Mouse (Mus musculus): Measurements from ENCODE around the gene Clasp2. TPM values are rescaled to one million over a fixed set of nuclear protein-coding genes. Genes with fewer than 3 reads are reported as not detected.
A peak's percentile ranks its signal among the peaks of the same experiment; 100 is the strongest.
"Not testable (repeated sequence)": the region's sequence is repeated elsewhere in the genome, so short reads cannot be mapped to it uniquely, and the experiment has no call there.

Clasp2 gene
- polyA plus RNA-seq, 1 experiment = 0.19 TPM

GRCm38 (mm10) chr9:113724646-113725045, 16.6 kb upstream of the Clasp2 start:
- Histone ChIP-seq H3K9me3 (ENCODE audit: control insufficient read depth, low read length) (no peaks in the 10 kb centered on the region), H3K4me1 (ENCODE audit: control insufficient read depth) (peaks cover 2% of the 10 kb centered on the region; the same call in 1 of the 2 replicates), H3K27me3 (ENCODE audit: control insufficient read depth) (no peaks in the 10 kb centered on the region), H3K36me3 (ENCODE audit: control insufficient read depth) (no peaks in the 10 kb centered on the region), H3K4me3 (replicated peaks) (no peak overlapping the region)
- TF ChIP-seq TAL1 (IDR thresholded peaks at IDR 0.05; ENCODE audit: low read length) (no peak), GATA1 (IDR thresholded peaks at IDR 0.05; ENCODE audit: low read length) (no peak)

- H3K9me3 ChIP-seq (ENCODE audit: control insufficient read depth, low read length); H3K27me3 ChIP-seq (ENCODE audit: control insufficient read depth); H3K4me1 ChIP-seq (ENCODE audit: control insufficient read depth); H3K4me3 ChIP-seq (replicated peaks); H3K36me3 ChIP-seq (ENCODE audit: control insufficient read depth): not testable (repeated sequence)
Measured at GRCm38 (mm10) chr9:113725609-113726008, 15.7 kb upstream of the Clasp2 start.

GRCm38 (mm10) chr9:113726131-113726530, 15.1 kb upstream of the Clasp2 start:
- H3K4me3 ChIP-seq (replicated peaks) = no peak overlapping the region
- H3K4me1 ChIP-seq (ENCODE audit: control insufficient read depth) = peaks cover 2% of the 10 kb centered on the region; the same call in 1 of the 2 replicates
- no peak for TF ChIP-seq TAL1 (IDR thresholded peaks at IDR 0.05; ENCODE audit: low read length)
- no peak for TF ChIP-seq GATA1 (IDR thresholded peaks at IDR 0.05; ENCODE audit: low read length)
- H3K27me3 ChIP-seq (ENCODE audit: control insufficient read depth) = no peaks in the 10 kb centered on the region; the same call in 1 of the 2 replicates
- no peaks in the 10 kb centered on the region for H3K9me3 ChIP-seq (ENCODE audit: control insufficient read depth, low read length)
- H3K36me3 ChIP-seq (ENCODE audit: control insufficient read depth) = no peaks in the 10 kb centered on the region

GRCm38 (mm10) chr9:113726991-113727680, 14.1 kb upstream of the Clasp2 start:
- Histone ChIP-seq H3K27me3 (ENCODE audit: control insufficient read depth) (no peaks in the 10 kb centered on the region; the same call in 1 of the 2 replicates), H3K36me3 (ENCODE audit: control insufficient read depth) (no peaks in the 10 kb centered on the region), H3K4me3 (replicated peaks) (no peak overlapping the region), H3K4me1 (ENCODE audit: control insufficient read depth) (peaks cover 2% of the 10 kb centered on the region; the same call in 1 of the 2 replicates), H3K9me3 (ENCODE audit: control insufficient read depth, low read length) (no peaks in the 10 kb centered on the region)
- TF ChIP-seq TAL1 (IDR thresholded peaks at IDR 0.05; ENCODE audit: low read length) = no peak
- TF ChIP-seq GATA1 (IDR thresholded peaks at IDR 0.05; ENCODE audit: low read length) = no peak

- Histone ChIP-seq H3K4me1 (ENCODE audit: control insufficient read depth) (peaks cover 3% of the 10 kb centered on the region), H3K4me3 (replicated peaks) (no peak overlapping the region), H3K9me3 (ENCODE audit: control insufficient read depth, low read length) (no peaks in the 10 kb centered on the region), H3K36me3 (ENCODE audit: control insufficient read depth) (no peaks in the 10 kb centered on the region), H3K27me3 (ENCODE audit: control insufficient read depth) (no peaks in the 10 kb centered on the region; the same call in none of the 2 replicates)
- TF ChIP-seq GATA1 (IDR thresholded peaks at IDR 0.05; ENCODE audit: low read length) = no peak
- TF ChIP-seq TAL1 (IDR thresholded peaks at IDR 0.05; ENCODE audit: low read length) = no peak
Measured at GRCm38 (mm10) chr9:113731540-113731939, 9.7 kb upstream of the Clasp2 start.

- no peak for TF ChIP-seq TAL1 (IDR thresholded peaks at IDR 0.05; ENCODE audit: low read length)
- TF ChIP-seq GATA1 (IDR thresholded peaks at IDR 0.05; ENCODE audit: low read length) = no peak
- H3K27me3 ChIP-seq (ENCODE audit: control insufficient read depth) = no peaks in the 10 kb centered on the region; the same call in 1 of the 2 replicates
- H3K9me3 ChIP-seq (ENCODE audit: control insufficient read depth, low read length) = no peaks in the 10 kb centered on the region
- H3K36me3 ChIP-seq (ENCODE audit: control insufficient read depth) = no peaks in the 10 kb centered on the region
- H3K4me1 ChIP-seq (ENCODE audit: control insufficient read depth) = peaks cover 11% of the 10 kb centered on the region
- no peak overlapping the region for H3K4me3 ChIP-seq (replicated peaks)
Measured at GRCm38 (mm10) chr9:113735920-113736319, 5.4 kb upstream of the Clasp2 start.

GRCm38 (mm10) chr9:113738021-113738420, 3.3 kb upstream of the Clasp2 start:
- no peaks in the 10 kb centered on the region for H3K9me3 ChIP-seq (ENCODE audit: control insufficient read depth, low read length)

GRCm38 (mm10) chr9:113738941-113739340, 2.3 kb upstream of the Clasp2 start:
- TF ChIP-seq GATA1 (IDR thresholded peaks at IDR 0.05; ENCODE audit: low read length) (no peak), TAL1 (IDR thresholded peaks at IDR 0.05; ENCODE audit: low read length) (no peak)
- H3K4me1 ChIP-seq (ENCODE audit: control insufficient read depth) = peaks cover 28% of the 10 kb centered on the region
- no peaks in the 10 kb centered on the region for H3K9me3 ChIP-seq (ENCODE audit: control insufficient read depth, low read length)
- no peak overlapping the region for H3K4me3 ChIP-seq (replicated peaks)
- H3K27me3 ChIP-seq (ENCODE audit: control insufficient read depth) = no peaks in the 10 kb centered on the region; the same call in 1 of the 2 replicates
- H3K36me3 ChIP-seq (ENCODE audit: control insufficient read depth) = no peaks in the 10 kb centered on the region

More at GRCm38 (mm10) chr9:113738021-113738420, 3.3 kb upstream of the Clasp2 start:
- Histone ChIP-seq H3K27me3 (ENCODE audit: control insufficient read depth) (no peaks in the 10 kb centered on the region; the same call in 1 of the 2 replicates), H3K4me3 (replicated peaks) (no peak overlapping the region), H3K36me3 (ENCODE audit: control insufficient read depth) (no peaks in the 10 kb centered on the region), H3K4me1 (ENCODE audit: control insufficient read depth) (peaks cover 22% of the 10 kb centered on the region)
- no peak for TF ChIP-seq TAL1 (IDR thresholded peaks at IDR 0.05; ENCODE audit: low read length)
- TF ChIP-seq GATA1 (IDR thresholded peaks at IDR 0.05; ENCODE audit: low read length) = no peak

- TF ChIP-seq TAL1 (IDR thresholded peaks at IDR 0.05; ENCODE audit: low read length) = no peak
- TF ChIP-seq GATA1 (IDR thresholded peaks at IDR 0.05; ENCODE audit: low read length) = no peak
- Histone ChIP-seq H3K4me3 (replicated peaks) (peak overlapping the region; percentile 98), H3K36me3 (ENCODE audit: control insufficient read depth) (peaks cover 2% of the 10 kb centered on the region; the same call in 1 of the 2 replicates), H3K27me3 (ENCODE audit: control insufficient read depth) (no peaks in the 10 kb centered on the region), H3K4me1 (ENCODE audit: control insufficient read depth) (peaks cover 38% of the 10 kb centered on the region), H3K9me3 (ENCODE audit: control insufficient read depth, low read length) (no peaks in the 10 kb centered on the region)
Measured at GRCm38 (mm10) chr9:113741637-113742137, 414 bp downstream of the Clasp2 start.
